Mouse (Mus musculus): ENCODE measurements at regions not wholly inside any gene's neighbourhood (a gene's known extent, or its start where the extent isn't known, plus 50 kb on each side); places are given as distances from the start of the nearest gene placed in this dataset.

DNA sequence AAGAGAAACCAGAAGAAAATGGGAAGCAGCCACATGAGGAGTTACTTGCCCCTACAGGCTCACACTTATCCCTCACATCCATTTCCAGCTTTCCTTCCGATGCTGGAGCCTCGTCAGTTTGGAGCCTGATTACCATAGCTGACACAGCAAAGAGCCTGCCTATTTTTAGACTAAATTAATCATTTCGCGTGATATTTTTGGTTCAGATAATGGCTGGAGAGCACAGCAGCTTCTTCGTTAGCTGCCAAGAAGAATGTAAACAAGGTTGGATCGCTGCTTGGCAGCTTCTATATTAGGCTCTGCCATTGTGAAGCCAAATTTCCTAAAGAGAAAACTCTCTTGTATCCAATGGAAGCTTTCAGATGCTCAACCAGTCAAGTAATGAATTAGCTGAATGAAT lies 676.9 kb upstream of the A1bg start:
- no peak for DNase-seq (ENCODE audit: low read depth, low spot score)

DNA sequence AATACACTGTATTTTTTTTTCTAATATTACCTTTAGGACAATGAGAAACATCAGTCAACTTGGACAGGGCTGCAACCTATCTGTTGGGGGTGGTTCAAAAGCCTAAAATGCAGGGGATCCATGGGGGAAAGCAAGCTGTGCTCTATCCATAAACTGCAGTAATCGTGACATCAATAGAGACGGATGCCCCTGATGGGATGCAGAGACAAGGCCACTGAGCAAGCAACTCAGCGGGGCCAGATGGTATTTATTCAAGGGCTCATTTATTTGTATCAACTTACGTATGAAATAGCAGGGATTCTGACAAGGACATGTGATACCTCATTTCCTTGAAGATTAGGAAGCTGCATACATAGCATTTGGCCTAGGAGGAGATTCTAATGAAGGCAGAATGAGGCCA lies 673.5 kb upstream of the A1bg start:
- DNase-seq (ENCODE audit: low read depth, low spot score): no peak

GRCm38 (mm10) chr15:61588956-61589355 lies 666.1 kb upstream of the A1bg start:
- no peak for DNase-seq (ENCODE audit: low read depth, low spot score)

GRCm38 (mm10) chr15:61582335-61582734 lies 659.5 kb upstream of the A1bg start:
- DNase-seq (ENCODE audit: low read depth, low spot score): no peak

- no peak for DNase-seq (ENCODE audit: low read depth, low spot score)
These were observed 640.5 kb upstream of the A1bg start for GRCm38 (mm10) chr15:61563347-61563746.

GRCm38 (mm10) chr15:61562252-61562651 lies 639.4 kb upstream of the A1bg start:
- no peak for DNase-seq (ENCODE audit: low read depth, low spot score)

DNA sequence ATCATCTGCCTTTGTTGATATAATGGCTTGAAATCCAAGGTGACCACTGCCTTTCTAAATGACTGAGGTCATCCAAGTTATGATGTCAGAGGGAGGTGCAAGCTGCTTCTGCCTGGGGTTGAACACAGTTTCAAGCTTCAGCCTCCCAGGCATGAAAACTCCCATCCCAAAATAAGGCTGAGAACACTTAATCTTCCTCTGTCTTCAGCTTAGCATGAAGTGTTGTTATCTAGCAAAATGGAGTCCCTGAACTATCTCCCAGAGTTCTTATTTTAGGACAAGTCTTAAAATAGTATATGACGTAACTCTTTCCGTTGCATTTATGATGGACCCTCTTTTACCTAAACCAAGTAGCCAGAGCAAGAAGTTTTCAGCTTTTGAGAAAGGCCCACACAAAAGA lies 631.1 kb upstream of the A1bg start:
- DNase-seq (ENCODE audit: low read depth, low spot score): no peak

- no peak for DNase-seq (ENCODE audit: low read depth, low spot score)
These were observed 630.4 kb upstream of the A1bg start for GRCm38 (mm10) chr15:61553081-61553680.

DNA sequence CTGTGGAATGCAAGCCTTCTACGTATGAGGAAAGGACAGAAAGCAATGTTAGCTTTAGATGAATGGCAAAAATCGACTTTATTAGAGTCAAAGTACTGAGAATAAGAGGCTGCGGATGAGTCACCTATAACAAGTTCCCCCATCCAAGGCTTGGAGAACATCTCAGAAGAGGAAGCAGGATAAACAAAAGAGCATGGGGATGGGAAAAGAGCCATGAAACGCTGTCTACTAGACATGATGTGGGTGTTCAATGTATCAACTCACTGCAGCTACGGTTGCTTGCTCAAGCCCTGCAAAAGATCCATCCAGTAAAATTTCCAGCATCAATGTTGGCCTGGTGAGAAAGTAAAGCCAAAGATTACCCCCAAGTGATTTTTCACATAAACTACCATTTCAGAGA lies 628.4 kb upstream of the A1bg start:
- no peak for DNase-seq (ENCODE audit: low read depth, low spot score)

GRCm38 (mm10) chr15:61548400-61548799 lies 625.6 kb upstream of the A1bg start:
- no peak for DNase-seq (ENCODE audit: low read depth, low spot score)

DNA sequence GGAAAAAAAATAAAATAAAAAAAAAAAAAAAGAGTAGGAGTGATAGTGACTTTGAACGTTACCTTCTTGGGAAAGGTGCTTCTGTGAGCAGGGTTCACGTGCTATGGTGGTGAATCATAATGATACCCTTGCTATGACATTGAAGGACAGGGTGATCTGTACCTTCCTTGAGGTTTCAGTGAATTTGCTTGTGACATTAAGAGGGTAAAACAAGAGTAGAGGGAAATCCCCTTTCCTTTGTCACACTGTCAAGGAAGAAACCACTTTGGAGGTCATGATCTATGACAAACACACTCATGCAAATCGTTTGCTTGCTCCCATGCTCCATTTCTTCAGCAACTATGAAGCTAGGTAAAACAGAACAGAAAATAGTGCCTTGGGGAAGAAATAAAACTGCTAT lies 623.8 kb upstream of the A1bg start:
- DNase-seq (ENCODE audit: low read depth, low spot score): no peak

DNA sequence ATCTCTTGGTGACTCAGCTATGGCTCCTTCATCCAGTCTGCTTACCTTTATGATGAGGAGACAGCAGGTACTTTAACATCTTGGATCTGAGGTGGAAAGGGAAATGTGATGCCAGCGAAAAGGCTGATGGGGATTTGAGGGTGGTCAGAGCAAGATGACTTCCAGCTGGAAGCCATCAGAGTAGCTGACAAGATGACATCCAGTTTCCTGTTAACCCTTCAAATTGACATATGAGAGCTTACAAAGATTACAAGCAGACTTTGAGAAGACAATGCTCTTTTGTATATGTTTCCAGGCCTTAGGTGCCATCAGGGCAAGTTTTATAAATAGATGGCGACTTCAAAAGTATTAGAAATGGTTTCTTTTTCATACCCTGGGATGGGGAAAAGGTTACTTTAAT lies 621.3 kb upstream of the A1bg start:
- no peak for DNase-seq (ENCODE audit: low read depth, low spot score)

GRCm38 (mm10) chr15:61541643-61542042 lies 618.8 kb upstream of the A1bg start:
- no peak for DNase-seq (ENCODE audit: low read depth, low spot score)

DNA sequence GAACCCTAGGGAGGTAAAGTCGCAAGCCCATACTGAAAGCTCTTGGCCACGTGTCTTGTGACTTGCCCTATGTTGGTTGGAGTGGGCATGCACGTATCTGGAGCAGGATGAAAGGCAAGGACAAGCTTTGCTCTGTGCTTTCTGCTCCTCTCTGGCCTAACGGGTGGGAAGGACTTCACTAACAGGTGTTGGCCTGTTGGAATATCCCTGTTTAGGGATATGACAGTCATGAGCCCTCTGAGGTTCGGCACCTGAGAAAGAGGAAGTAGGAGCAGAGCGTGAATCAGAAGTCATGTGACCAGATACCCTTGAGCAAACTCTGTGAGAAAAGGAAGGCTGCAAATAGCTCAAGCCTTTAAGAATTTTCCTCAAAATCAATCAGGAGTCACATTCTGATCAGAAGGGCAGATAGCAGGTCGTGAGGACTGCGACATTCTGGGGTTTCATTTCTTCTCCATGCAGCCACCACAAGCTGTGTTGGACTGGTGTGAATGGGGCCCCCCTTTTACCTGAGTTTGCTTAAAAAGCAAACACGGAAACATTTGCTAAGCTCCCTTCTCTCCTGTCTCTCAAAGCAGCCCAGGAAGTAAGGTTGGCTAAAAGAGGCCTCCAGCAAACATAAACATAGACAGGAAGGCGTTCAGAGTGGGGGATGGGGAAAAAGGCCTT lies 618.1 kb upstream of the A1bg start:
- DNase-seq (ENCODE audit: low read depth, low spot score): no peak

DNA sequence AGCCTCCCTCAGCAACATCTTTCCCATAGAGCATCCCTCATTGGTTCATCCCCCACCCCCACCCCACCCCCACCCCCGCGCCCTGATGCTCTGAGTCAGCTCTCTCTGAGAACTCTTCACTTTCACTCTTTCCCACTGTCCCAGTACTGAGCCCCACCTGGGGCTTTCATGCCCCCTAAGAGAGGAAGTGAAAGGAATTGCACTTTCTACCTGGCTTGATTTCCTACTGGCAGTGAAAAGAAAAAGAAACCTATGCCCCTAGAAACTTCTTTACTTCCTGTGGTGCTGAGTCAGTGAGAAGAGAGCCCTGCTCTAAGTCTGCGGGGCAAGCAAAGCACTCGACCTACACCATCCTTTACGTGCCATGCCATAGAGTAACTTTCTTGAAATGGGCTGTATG lies 616.1 kb upstream of the A1bg start:
- no peak for DNase-seq (ENCODE audit: low read depth, low spot score)

GRCm38 (mm10) chr15:61538169-61538755 lies 615.5 kb upstream of the A1bg start:
- no peak for DNase-seq (ENCODE audit: low read depth, low spot score)

DNA sequence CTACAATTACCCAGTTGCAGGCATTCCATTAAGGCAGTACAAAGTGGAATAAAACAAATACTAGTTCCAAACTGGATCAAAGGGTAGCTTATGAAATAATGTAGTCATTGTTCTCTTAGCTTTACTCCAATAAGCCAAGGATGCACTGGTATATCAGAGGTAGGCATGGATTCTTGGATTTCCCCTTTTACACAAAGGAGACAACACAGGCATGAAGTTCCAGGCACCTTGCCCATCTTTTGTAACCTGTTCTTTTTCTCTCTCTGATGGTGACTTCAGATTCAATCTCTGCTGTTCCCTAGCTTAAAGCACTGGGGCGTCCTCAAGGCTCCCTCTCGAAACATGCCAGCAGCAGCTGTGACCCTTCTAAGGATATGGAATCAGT lies 613.5 kb upstream of the A1bg start:
- no peak for DNase-seq (ENCODE audit: low read depth, low spot score)

DNA sequence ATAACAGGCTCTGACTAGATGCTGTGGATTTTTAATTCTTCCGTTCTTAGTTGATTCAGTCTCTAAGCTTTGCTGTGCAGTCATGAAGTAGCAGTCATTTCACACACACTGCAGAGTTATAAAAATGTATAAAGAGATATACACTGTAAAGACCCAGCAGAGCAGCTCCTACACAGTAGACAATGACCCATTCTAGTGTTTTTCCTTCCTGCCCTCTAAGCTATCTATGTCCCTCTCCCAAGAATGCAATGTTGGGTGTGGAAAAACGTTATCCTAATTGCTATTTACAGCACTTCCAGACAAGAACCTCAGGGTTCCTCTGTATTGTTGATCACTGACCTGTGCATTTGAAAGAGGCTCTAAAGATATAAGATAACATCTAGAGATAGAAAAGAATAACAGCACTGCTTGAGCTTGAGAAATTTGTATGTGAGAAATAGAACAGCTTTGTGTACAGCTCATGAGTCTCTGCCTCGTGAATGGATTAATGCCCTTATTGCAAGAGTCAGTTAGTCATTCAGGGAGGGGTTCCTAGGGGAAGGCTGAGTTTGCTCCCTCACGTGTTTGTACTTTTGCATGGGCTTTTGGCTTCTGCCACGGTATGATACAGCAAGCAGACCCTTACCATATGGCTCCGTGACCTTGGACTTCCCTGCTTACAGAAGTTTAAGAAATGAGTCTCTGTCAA lies 613.0 kb upstream of the A1bg start:
- DNase-seq (ENCODE audit: low read depth, low spot score): no peak

GRCm38 (mm10) chr15:61535180-61535579 lies 612.4 kb upstream of the A1bg start:
- no peak for DNase-seq (ENCODE audit: low read depth, low spot score)

DNA sequence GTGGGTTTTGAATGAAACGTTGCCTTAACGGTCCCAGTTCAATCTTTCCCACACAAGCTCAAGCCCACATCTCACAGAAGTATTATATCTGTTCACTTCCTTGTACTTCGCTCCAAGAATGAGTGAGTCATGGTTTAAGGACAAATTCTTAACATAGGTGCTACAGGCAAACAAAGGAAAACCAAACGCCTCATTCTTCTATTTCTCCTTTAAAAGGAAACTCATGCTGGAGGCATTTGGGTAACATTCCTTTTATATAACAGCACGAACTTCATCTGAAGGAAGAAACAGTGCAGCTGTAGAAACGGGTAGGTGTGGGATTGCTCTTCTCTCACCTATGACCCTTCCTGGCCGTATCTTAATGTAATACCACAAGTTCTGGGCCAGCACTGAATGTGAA lies 610.0 kb upstream of the A1bg start:
- DNase-seq (ENCODE audit: low read depth, low spot score): no peak

DNA sequence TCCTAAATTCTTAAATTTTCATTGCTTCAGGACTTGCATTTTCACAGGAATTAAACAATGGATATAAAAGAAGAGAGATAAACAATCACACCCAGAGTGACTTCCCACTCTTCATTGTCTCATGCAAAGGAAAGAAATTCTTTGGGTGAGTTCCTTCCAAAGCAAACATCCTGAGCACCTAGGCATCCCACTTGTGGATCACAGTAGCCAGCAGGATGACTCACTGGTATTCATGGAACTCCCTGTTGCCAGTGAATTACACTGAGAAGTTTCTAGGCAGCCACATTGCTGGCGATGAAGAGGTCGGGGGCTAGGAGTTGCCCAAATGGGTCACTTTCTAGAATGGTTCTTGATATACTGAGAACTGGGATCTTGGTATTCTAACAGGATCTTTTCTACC lies 609.2 kb upstream of the A1bg start:
- no peak for DNase-seq (ENCODE audit: low read depth, low spot score)

GRCm38 (mm10) chr15:61523036-61523435 lies 600.2 kb upstream of the A1bg start:
- DNase-seq (ENCODE audit: low read depth, low spot score): no peak

DNA sequence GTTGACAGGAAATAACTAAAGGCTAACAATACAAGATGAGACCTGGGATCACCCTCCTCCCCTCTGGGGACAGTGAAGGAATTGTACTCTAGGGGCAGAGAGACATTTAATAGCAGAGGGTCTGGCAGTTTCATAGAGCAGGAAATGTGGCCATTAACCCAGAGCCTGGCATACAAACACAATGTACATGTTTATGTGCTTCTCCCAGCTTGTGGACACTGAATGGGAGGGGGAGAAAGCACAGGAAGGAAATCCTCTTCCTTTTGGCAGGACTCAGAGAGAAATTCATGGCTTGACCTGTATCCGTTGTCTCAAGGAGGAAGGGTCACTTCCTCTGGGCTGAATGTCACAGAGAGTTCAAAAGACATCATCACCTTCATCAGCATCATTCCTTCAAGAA lies 594.5 kb upstream of the A1bg start:
- DNase-seq (ENCODE audit: low read depth, low spot score): no peak

Measured in WW6 (cell line).